Mouse (Mus musculus) heart, embryonic 13.5 days (tissue): ENCODE measurements at regions not wholly inside any gene's neighbourhood (a gene's known extent, or its start where the extent isn't known, plus 50 kb on each side); places are given as distances from the start of the nearest gene placed in this dataset.

Source experiments
- ATAC-seq: fragments of 200-750 bp; cut with Nextera tagmentation; 2 replicates; pipeline ENCODE4 v1.8.0; 2017; ENCODE audit warnings: moderate TSS enrichment; ENCODE audit not compliant: insufficient number of reproducible peaks, low FRiP score, low TSS enrichment; ENCODE audit errors: extremely low read depth
- H3K27ac ChIP-seq: fragments of 300-500 bp; sonication (generic); replicated peaks from 2 replicates; pipeline ENCODE4 v1.5.1; 2015; ENCODE audit warnings: moderate library complexity, mild to moderate bottlenecking, inconsistent platforms
- H3K27me3 ChIP-seq: fragments of 300-500 bp; sonication (generic); replicated peaks from 2 replicates; pipeline ENCODE4 v1.6.1; 2015; ENCODE audit warnings: mild to moderate bottlenecking, inconsistent platforms
- H3K36me3 ChIP-seq: fragments of 300-500 bp; sonication (generic); 2 replicates; pipeline ENCODE4 v1.6.1; 2015; ENCODE audit warnings: mild to moderate bottlenecking, inconsistent platforms
- H3K4me1 ChIP-seq: fragments of 300-500 bp; sonication (generic); 2 replicates; pipeline ENCODE4 v1.6.1; 2015; ENCODE audit warnings: inconsistent platforms
- H3K4me2 ChIP-seq: fragments of 300-500 bp; sonication (generic); 2 replicates; pipeline ENCODE4 v1.6.1; 2015; ENCODE audit warnings: inconsistent platforms, mild to moderate bottlenecking, moderate library complexity
- H3K4me3 ChIP-seq: fragments of 300-500 bp; sonication (generic); 2 replicates; pipeline ENCODE4 v1.5.1; 2015; ENCODE audit warnings: moderate library complexity, mild to moderate bottlenecking, inconsistent platforms
- H3K9ac ChIP-seq: fragments of 300-500 bp; sonication (generic); 2 replicates; pipeline ENCODE4 v1.6.1; 2015; ENCODE audit warnings: inconsistent platforms, mild to moderate bottlenecking, moderate library complexity
- H3K9me3 ChIP-seq: fragments of 300-500 bp; sonication (generic); 2 replicates; pipeline ENCODE4 v1.6.1; 2016; ENCODE audit warnings: inconsistent platforms
- WGBS: fragments of 180-500 bp; shearing (Covaris S2); methylation state at CpG from one replicate; pipeline ENCODE4 v1.1.7; 2015; ENCODE audit warnings: mixed read lengths; 5-methylcytosine and 5-hydroxymethylcytosine counted together

- 0 out of 2 replicates have a peak, but pooled peaks cover 8% of the 10 kb centered on the region for H3K4me1 ChIP-seq
- no peak overlapping the region for H3K27ac ChIP-seq
- no peak for ATAC-seq
- no peak overlapping the region for H3K9ac ChIP-seq
- H3K27me3 ChIP-seq, result peaks cover 16% of the 10 kb centered on the region
- H3K4me3 ChIP-seq, result no peak overlapping the region
- H3K36me3 ChIP-seq, result no peaks in the 10 kb centered on the region
- no peak overlapping the region for H3K4me2 ChIP-seq
- 62% methylated on average over 5 of the region's 5 CpGs for WGBS
- H3K9me3 ChIP-seq, result no peaks in the 10 kb centered on the region
These were observed 172.5 kb downstream of the Setd4 start for GRCm38 (mm10) chr16:93431316-93431715.

GRCm38 (mm10) chr16:93429324-93429781 is 174.5 kb downstream of the Setd4 start:
- Histone ChIP-seq H3K4me1 (no peaks in the 10 kb centered on the region), H3K27ac (no peak overlapping the region), H3K4me2 (no peak overlapping the region), H3K36me3 (no peaks in the 10 kb centered on the region), H3K4me3 (no peak overlapping the region), H3K9me3 (no peaks in the 10 kb centered on the region), H3K27me3 (peaks cover 3% of the 10 kb centered on the region; the same call in 1 of the 2 replicates), H3K9ac (no peak overlapping the region)
- no peak for ATAC-seq
- WGBS, result 66% methylated on average over 8 of the region's 8 CpGs

- H3K4me3 ChIP-seq, result no peak overlapping the region
- H3K27me3 ChIP-seq, result peaks cover 7% of the 10 kb centered on the region; the same call in 1 of the 2 replicates
- 62% methylated on average over 4 of the region's 4 CpGs for WGBS
- no peak overlapping the region for H3K4me2 ChIP-seq
- ATAC-seq, result no peak
- no peaks in the 10 kb centered on the region for H3K9me3 ChIP-seq
- no peak overlapping the region for H3K27ac ChIP-seq
- no peaks in the 10 kb centered on the region for H3K36me3 ChIP-seq
- peaks cover 17% of the 10 kb centered on the region for H3K4me1 ChIP-seq
- no peak overlapping the region for H3K9ac ChIP-seq
These were observed 176.6 kb downstream of the Setd4 start for GRCm38 (mm10) chr16:93427264-93427663.

- H3K9me3 ChIP-seq, result no peaks in the 10 kb centered on the region
- WGBS, result 69% methylated on average over 6 of the region's 6 CpGs
- H3K27ac ChIP-seq, result no peak overlapping the region
- no peaks in the 10 kb centered on the region for H3K36me3 ChIP-seq
- no peak overlapping the region for H3K4me3 ChIP-seq
- ATAC-seq, result no peak
- peaks cover 12% of the 10 kb centered on the region for H3K27me3 ChIP-seq
- H3K9ac ChIP-seq, result no peak overlapping the region
- no peak overlapping the region for H3K4me2 ChIP-seq
- peaks cover 20% of the 10 kb centered on the region for H3K4me1 ChIP-seq
These were observed 178.1 kb downstream of the Setd4 start for GRCm38 (mm10) chr16:93425731-93426130.

GRCm38 (mm10) chr16:93423174-93423573 is 180.7 kb downstream of the Setd4 start:
- Histone ChIP-seq H3K36me3 (no peaks in the 10 kb centered on the region), H3K4me2 (peak overlapping the region; percentile 61), H3K4me1 (peaks cover 20% of the 10 kb centered on the region), H3K27ac (no peak overlapping the region), H3K4me3 (peak overlapping the region; percentile 27), H3K27me3 (peaks cover 9% of the 10 kb centered on the region), H3K9ac (no peak overlapping the region), H3K9me3 (no peaks in the 10 kb centered on the region)
- ATAC-seq, result no peak
- WGBS, result 6% methylated on average over 13 of the region's 13 CpGs

- Histone ChIP-seq H3K9ac (no peak overlapping the region), H3K4me1 (peaks cover 20% of the 10 kb centered on the region), H3K36me3 (no peaks in the 10 kb centered on the region), H3K27ac (no peak overlapping the region), H3K4me2 (no peak overlapping the region), H3K9me3 (no peaks in the 10 kb centered on the region), H3K27me3 (peaks cover 9% of the 10 kb centered on the region; the same call in 1 of the 2 replicates), H3K4me3 (no peak overlapping the region)
- WGBS, result 58% methylated on average over 13 of the region's 13 CpGs
- ATAC-seq, result no peak
These were observed 181.6 kb downstream of the Setd4 start for GRCm38 (mm10) chr16:93422221-93422620.

GRCm38 (mm10) chr16:93418246-93418645 is 185.6 kb downstream of the Setd4 start:
- Histone ChIP-seq H3K9ac (no peak overlapping the region), H3K27ac (no peak overlapping the region), H3K9me3 (no peaks in the 10 kb centered on the region), H3K27me3 (peaks cover 8% of the 10 kb centered on the region; the same call in 1 of the 2 replicates), H3K4me3 (no peak overlapping the region), H3K4me2 (no peak overlapping the region), H3K4me1 (peaks cover 12% of the 10 kb centered on the region), H3K36me3 (no peaks in the 10 kb centered on the region)
- ATAC-seq, result no peak
- 61% methylated on average over 8 of the region's 8 CpGs for WGBS

GRCm38 (mm10) chr16:93417831-93418230 is 186.0 kb downstream of the Setd4 start:
- Histone ChIP-seq H3K9me3 (no peaks in the 10 kb centered on the region), H3K27me3 (peaks cover 8% of the 10 kb centered on the region; the same call in 1 of the 2 replicates)
- 73% methylated on average over 8 of the region's 8 CpGs for WGBS

GRCm38 (mm10) chr16:93392024-93392675 is 211.7 kb downstream of the Setd4 start:
- no peak overlapping the region for H3K4me2 ChIP-seq
- H3K4me3 ChIP-seq, result no peak overlapping the region
- no peak for ATAC-seq
- H3K9ac ChIP-seq, result no peak overlapping the region
- H3K27me3 ChIP-seq, result peaks cover 25% of the 10 kb centered on the region
- no peaks in the 10 kb centered on the region for H3K4me1 ChIP-seq
- no peaks in the 10 kb centered on the region for H3K9me3 ChIP-seq
- no peaks in the 10 kb centered on the region for H3K36me3 ChIP-seq
- 72% methylated on average over 16 of the region's 16 CpGs for WGBS
- no peak overlapping the region for H3K27ac ChIP-seq

More at GRCm38 (mm10) chr16:93417831-93418230, 186.0 kb downstream of the Setd4 start:
- no peak overlapping the region for H3K9ac ChIP-seq
- H3K4me1 ChIP-seq, result peaks cover 8% of the 10 kb centered on the region
- H3K27ac ChIP-seq, result no peak overlapping the region
- no peak overlapping the region for H3K4me3 ChIP-seq
- ATAC-seq, result no peak
- no peaks in the 10 kb centered on the region for H3K36me3 ChIP-seq
- H3K4me2 ChIP-seq, result no peak overlapping the region

GRCm38 (mm10) chr16:93387578-93388116 is 216.2 kb downstream of the Setd4 start:
- no peak overlapping the region for H3K9ac ChIP-seq
- H3K9me3 ChIP-seq, result no peaks in the 10 kb centered on the region
- ATAC-seq, result no peak
- peaks cover 8% of the 10 kb centered on the region; the same call in 1 of the 2 replicates for H3K4me1 ChIP-seq
- no peak overlapping the region for H3K4me2 ChIP-seq
- H3K27me3 ChIP-seq, result peaks cover 16% of the 10 kb centered on the region
- H3K4me3 ChIP-seq, result no peak overlapping the region
- WGBS, result 60% methylated on average over 11 of the region's 11 CpGs
- H3K27ac ChIP-seq, result no peak overlapping the region
- H3K36me3 ChIP-seq, result no peaks in the 10 kb centered on the region

- no peak for ATAC-seq
These were observed 219.8 kb downstream of the Setd4 start for GRCm38 (mm10) chr16:93384039-93384537.

More at GRCm38 (mm10) chr16:93384039-93384537, 219.8 kb downstream of the Setd4 start:
- H3K36me3 ChIP-seq, result no peaks in the 10 kb centered on the region
- no peak overlapping the region for H3K27ac ChIP-seq
- peaks cover 39% of the 10 kb centered on the region for H3K4me1 ChIP-seq
- H3K27me3 ChIP-seq, result peaks cover 6% of the 10 kb centered on the region; the same call in 1 of the 2 replicates
- H3K4me3 ChIP-seq, result no peak overlapping the region
- WGBS, result 17% methylated on average over 8 of the region's 8 CpGs
- no peaks in the 10 kb centered on the region for H3K9me3 ChIP-seq
- H3K9ac ChIP-seq, result no peak overlapping the region
- no peak overlapping the region for H3K4me2 ChIP-seq
